Mouse (Mus musculus): ENCODE data around the gene Camta1. TPM values are rescaled to one million over a fixed set of nuclear protein-coding genes. Genes with fewer than 3 reads are reported as not detected.
A peak's percentile ranks its signal among the peaks of the same experiment; 100 is the strongest.

Gene Camta1
- total and polyA plus RNA-seq, 2 experiments from 2014 or later: 127 to 145 TPM

DNA sequence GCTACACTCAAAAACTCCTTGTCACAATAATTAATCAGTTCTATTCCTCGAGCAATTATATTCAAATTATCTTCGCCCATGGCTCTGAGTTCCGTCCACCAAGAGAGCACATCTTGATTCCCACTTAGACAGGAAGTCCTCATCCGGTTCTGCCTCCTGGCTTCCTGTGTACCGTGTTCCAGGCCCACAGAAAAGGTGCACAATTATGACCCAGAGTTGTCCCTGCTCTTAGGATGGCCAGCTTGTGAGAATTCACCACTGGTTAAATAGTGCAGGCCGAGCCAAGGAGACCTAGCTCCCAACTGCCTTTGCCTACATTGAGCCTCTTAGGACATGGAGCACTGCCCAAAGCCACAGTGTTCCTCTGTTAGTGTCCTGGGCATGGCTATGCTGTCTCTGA lies 229.4 kb downstream of the Camta1 start:
- WGBS: 80% methylated on average over 6 of the region's 6 CpGs
- ATAC-seq (no peak), DNase-seq (ENCODE audit: low spot score) (peak; percentile 1)
- Histone ChIP-seq H3K4me3 (ENCODE audit: low read length) (no peak overlapping the region), H3K36me3 (ENCODE audit: insufficient read depth, low read length) (no peaks in the 10 kb centered on the region), H3K4me2 (ENCODE audit: low read depth, low read length) (no peak overlapping the region), H3K9me3 (ENCODE audit: low read length) (no peaks in the 10 kb centered on the region), H3K9ac (replicated peaks; ENCODE audit: low read length) (no peak overlapping the region), H3K27ac (no peak overlapping the region), H3K4me1 (ENCODE audit: insufficient read depth, low read length) (no peaks in the 10 kb centered on the region), H3K27me3 (ENCODE audit: insufficient read depth, low read length) (no peaks in the 10 kb centered on the region)
- TF ChIP-seq CTCF (IDR thresholded peaks at IDR 0.05; ENCODE audit: low read depth): no peak

DNA sequence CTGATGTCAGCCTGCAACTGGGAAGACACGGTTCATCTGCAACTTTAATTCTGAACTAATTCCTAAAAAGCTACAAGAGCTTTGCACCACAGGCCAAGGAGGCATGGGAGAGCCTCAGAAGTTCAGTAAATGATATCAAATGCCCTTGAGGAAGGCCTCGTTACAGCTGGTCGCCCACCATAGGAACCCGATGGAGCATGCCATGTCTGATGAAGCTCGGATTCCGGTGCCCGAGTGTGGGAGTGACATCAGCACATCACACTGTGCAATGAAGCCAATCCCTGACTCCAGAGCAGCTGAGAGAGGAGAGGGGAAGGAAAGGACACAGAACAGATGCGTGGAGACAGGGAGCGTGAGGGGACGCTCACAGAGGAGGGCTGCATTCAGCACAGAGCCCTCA lies 231.0 kb downstream of the Camta1 start:
- Histone ChIP-seq H3K27me3 (ENCODE audit: insufficient read depth, low read length) (no peaks in the 10 kb centered on the region), H3K9ac (replicated peaks; ENCODE audit: low read length) (no peak overlapping the region), H3K4me3 (ENCODE audit: low read length) (no peak overlapping the region), H3K36me3 (ENCODE audit: insufficient read depth, low read length) (no peaks in the 10 kb centered on the region), H3K4me1 (ENCODE audit: insufficient read depth, low read length) (no peaks in the 10 kb centered on the region), H3K27ac (no peak overlapping the region), H3K9me3 (ENCODE audit: low read length) (no peaks in the 10 kb centered on the region), H3K4me2 (ENCODE audit: low read depth, low read length) (no peak overlapping the region)
- 29% methylated on average over 10 of the region's 10 CpGs for WGBS
- DNase-seq (ENCODE audit: low spot score) (no peak), ATAC-seq (peak; percentile 44)
- TF ChIP-seq CTCF (IDR thresholded peaks at IDR 0.05; ENCODE audit: low read depth): no peak

DNA sequence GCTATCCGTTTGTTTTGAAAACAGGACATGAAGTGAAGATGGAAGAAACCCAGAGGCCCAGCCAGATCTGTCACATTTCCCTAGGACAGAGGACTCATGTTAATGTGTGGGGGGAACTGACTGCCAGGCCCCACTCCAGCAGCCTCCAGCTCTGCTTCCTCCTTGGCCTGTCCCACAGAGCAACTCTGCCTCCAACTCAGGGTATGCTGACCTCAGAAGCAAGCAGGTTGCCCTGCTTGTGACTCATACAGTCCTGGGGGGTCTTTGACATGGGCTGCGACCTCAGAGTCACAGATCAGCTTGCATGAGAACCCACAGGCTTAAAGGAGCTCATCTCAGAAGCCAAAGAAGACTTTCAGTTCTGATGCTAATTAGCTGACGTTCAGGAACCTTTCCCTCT lies 231.4 kb downstream of the Camta1 start:
- no peak for ATAC-seq
- no peaks in the 10 kb centered on the region for H3K4me1 ChIP-seq (ENCODE audit: insufficient read depth, low read length)
- H3K9ac ChIP-seq (replicated peaks; ENCODE audit: low read length): no peak overlapping the region
- no peak overlapping the region for H3K27ac ChIP-seq
- DNase-seq (ENCODE audit: low spot score): no peak
- H3K4me3 ChIP-seq (ENCODE audit: low read length): no peak overlapping the region
- TF ChIP-seq CTCF (IDR thresholded peaks at IDR 0.05; ENCODE audit: low read depth): no peak
- H3K4me2 ChIP-seq (ENCODE audit: low read depth, low read length): no peak overlapping the region
- H3K27me3 ChIP-seq (ENCODE audit: insufficient read depth, low read length): no peaks in the 10 kb centered on the region
- 51% methylated on average over 3 of the region's 3 CpGs for WGBS
- H3K36me3 ChIP-seq (ENCODE audit: insufficient read depth, low read length): no peaks in the 10 kb centered on the region
- no peaks in the 10 kb centered on the region for H3K9me3 ChIP-seq (ENCODE audit: low read length)

DNA sequence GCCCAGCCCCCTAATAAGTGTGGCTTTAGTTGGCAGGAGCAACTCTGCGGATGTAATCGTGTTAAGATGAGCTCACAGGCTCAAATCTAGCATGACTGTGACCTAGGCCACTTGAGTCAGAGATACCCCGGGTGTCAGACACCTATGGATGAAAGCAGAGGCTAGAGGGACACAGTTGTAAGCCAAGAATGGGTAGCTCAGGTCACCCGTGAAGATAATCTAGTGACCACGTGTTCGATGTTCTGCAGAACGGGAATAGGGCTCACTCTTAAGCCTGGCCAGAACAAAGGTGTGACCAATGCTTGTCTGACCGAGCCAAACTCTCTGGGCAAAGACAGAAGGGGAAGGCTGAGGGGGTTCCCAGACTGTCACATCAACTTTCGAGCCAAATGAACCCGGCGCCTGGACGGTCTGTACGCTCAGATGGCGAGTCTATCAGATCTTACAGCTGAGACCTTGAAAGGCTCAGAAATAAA lies 242.1 kb downstream of the Camta1 start:
- ATAC-seq: peak; percentile 85
- no peak for TF ChIP-seq CTCF (IDR thresholded peaks at IDR 0.05; ENCODE audit: low read depth)
- Histone ChIP-seq H3K4me1 (ENCODE audit: insufficient read depth, low read length) (no peaks in the 10 kb centered on the region), H3K36me3 (ENCODE audit: insufficient read depth, low read length) (no peaks in the 10 kb centered on the region), H3K4me3 (ENCODE audit: low read length) (no peak overlapping the region), H3K27ac (peak overlapping the region; percentile 41; the same call in 1 of the 2 replicates), H3K9ac (replicated peaks; ENCODE audit: low read length) (no peak overlapping the region), H3K27me3 (ENCODE audit: insufficient read depth, low read length) (no peaks in the 10 kb centered on the region), H3K9me3 (ENCODE audit: low read length) (no peaks in the 10 kb centered on the region), H3K4me2 (ENCODE audit: low read depth, low read length) (no peak overlapping the region)
- 47% methylated on average over 14 of the region's 14 CpGs for WGBS
- DNase-seq (ENCODE audit: low spot score): peak; percentile 72

DNA sequence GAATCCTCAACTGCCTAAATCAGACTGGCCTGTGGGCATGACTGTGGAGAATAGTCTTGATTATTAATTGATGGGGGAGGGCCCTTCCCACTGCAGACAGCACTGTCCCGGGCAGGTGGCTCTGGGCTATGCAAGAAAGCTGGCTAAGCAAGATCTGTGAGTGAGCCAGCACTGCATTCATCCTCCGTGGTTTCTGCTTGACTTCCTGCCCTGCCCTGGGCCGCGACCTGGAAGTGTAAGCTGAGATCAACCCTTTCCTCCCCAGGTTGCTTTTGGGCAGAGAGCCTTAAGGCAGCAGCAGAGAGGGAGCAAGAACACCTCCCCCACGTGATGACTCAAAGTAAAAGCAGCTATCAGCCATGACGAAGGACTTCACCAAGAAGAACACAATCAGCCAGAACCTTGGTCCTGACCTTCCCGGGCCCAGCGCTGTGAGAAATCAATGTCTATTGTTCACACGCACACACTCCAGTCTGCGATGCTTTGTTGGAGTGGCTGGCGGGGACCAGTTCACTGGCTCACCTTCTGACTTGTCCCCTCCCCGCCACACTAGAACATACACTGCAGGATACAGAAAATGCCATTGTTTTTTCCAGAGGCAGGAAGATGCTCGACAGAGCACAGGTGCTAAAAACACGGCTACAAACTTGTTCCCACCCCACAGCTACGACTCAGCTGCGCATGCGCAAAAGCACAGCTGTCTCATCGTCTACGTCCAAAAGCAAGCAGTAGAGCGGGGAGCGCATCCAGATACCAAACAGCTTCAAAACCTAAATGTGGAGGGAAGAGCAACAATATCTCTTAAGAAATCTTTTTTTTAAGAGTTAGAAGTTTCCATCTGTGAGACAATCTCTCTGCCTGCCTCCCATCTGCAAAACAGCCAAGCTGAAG lies 243.0 kb downstream of the Camta1 start:
- Histone ChIP-seq H3K27ac (peak overlapping the region; percentile 41; the same call in 1 of the 2 replicates), H3K27me3 (ENCODE audit: insufficient read depth, low read length) (no peaks in the 10 kb centered on the region), H3K4me3 (ENCODE audit: low read length) (no peak overlapping the region), H3K9ac (replicated peaks; ENCODE audit: low read length) (no peak overlapping the region), H3K4me2 (ENCODE audit: low read depth, low read length) (peak overlapping the region; percentile 33), H3K36me3 (ENCODE audit: insufficient read depth, low read length) (no peaks in the 10 kb centered on the region), H3K4me1 (ENCODE audit: insufficient read depth, low read length) (no peaks in the 10 kb centered on the region), H3K9me3 (ENCODE audit: low read length) (no peaks in the 10 kb centered on the region)
- WGBS: 26% methylated on average over 21 of the region's 21 CpGs
- ATAC-seq (peak; percentile 55; the same call in 1 of the 2 replicates), DNase-seq (ENCODE audit: low spot score) (peak; percentile 56)
- TF ChIP-seq CTCF (IDR thresholded peaks at IDR 0.05; ENCODE audit: low read depth): no peak

DNA sequence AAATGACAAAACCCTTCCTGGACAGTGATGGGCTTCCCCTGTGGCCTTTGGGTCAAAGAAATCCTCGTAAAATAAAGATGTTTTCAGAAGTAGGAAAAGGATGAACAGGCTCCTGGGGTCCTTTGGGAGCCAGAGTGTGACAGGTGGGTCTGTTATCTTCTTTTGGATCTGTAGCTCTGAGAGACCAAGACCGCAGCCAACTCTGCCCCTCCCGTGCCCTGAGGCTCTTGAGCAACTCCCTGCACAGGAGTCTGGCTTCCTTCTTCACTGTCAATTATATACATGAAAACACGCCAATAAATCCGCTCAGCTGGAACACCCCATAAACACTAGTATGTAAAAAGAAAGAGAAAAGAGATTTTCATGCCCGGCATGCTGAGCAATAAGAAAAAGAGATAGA lies 250.1 kb downstream of the Camta1 start:
- no peak overlapping the region for H3K27ac ChIP-seq

DNA sequence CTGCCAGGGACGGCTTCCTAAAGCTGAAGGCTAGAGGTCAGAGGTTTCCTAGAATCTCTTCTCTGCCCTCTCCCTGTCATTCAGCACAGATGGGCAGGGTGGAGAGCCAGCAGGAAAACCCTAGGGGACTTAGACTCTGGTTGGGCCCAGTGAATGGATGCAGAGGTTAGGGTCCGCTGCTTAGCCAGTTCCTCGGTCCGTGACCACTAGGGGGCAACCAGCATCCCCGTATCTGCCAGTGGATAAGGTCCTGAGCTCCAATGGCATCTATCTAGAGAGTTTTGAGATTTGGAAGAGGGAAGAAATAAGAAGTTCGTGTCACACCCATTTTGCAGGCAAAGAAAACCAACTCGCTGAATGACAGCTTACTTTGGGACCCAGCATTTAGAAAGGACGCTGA lies 251.4 kb downstream of the Camta1 start:
- TF ChIP-seq CTCF (IDR thresholded peaks at IDR 0.05; ENCODE audit: low read depth): peak; percentile 86
- Histone ChIP-seq H3K4me2 (ENCODE audit: low read depth, low read length) (no peak overlapping the region), H3K4me3 (ENCODE audit: low read length) (no peak overlapping the region), H3K9ac (replicated peaks; ENCODE audit: low read length) (no peak overlapping the region), H3K27me3 (ENCODE audit: insufficient read depth, low read length) (no peaks in the 10 kb centered on the region), H3K9me3 (ENCODE audit: low read length) (no peaks in the 10 kb centered on the region), H3K4me1 (ENCODE audit: insufficient read depth, low read length) (no peaks in the 10 kb centered on the region), H3K36me3 (ENCODE audit: insufficient read depth, low read length) (no peaks in the 10 kb centered on the region), H3K27ac (no peak overlapping the region)
- DNase-seq (ENCODE audit: low spot score) (peak; percentile 81), ATAC-seq (no peak)
- WGBS: 15% methylated on average over 8 of the region's 8 CpGs

More for the DNA sequence above, 250.1 kb downstream of the Camta1 start:
- Histone ChIP-seq H3K27me3 (ENCODE audit: insufficient read depth, low read length) (no peaks in the 10 kb centered on the region), H3K4me3 (ENCODE audit: low read length) (no peak overlapping the region), H3K4me1 (ENCODE audit: insufficient read depth, low read length) (no peaks in the 10 kb centered on the region), H3K36me3 (ENCODE audit: insufficient read depth, low read length) (no peaks in the 10 kb centered on the region), H3K4me2 (ENCODE audit: low read depth, low read length) (no peak overlapping the region), H3K9me3 (ENCODE audit: low read length) (no peaks in the 10 kb centered on the region), H3K9ac (replicated peaks; ENCODE audit: low read length) (no peak overlapping the region)
- ATAC-seq (no peak), DNase-seq (ENCODE audit: low spot score) (peak; percentile 30)
- no peak for TF ChIP-seq CTCF (IDR thresholded peaks at IDR 0.05; ENCODE audit: low read depth)
- 39% methylated on average over 6 of the region's 6 CpGs for WGBS
